Mouse (Mus musculus): ENCODE results near the gene Ptp4a2. TPM values are rescaled to one million over a fixed set of nuclear protein-coding genes. Genes with fewer than 3 reads are reported as not detected.

The Ptp4a2 gene
- 290 TPM for polyA plus RNA-seq (2017; shearing (Covaris generic))

DNA sequence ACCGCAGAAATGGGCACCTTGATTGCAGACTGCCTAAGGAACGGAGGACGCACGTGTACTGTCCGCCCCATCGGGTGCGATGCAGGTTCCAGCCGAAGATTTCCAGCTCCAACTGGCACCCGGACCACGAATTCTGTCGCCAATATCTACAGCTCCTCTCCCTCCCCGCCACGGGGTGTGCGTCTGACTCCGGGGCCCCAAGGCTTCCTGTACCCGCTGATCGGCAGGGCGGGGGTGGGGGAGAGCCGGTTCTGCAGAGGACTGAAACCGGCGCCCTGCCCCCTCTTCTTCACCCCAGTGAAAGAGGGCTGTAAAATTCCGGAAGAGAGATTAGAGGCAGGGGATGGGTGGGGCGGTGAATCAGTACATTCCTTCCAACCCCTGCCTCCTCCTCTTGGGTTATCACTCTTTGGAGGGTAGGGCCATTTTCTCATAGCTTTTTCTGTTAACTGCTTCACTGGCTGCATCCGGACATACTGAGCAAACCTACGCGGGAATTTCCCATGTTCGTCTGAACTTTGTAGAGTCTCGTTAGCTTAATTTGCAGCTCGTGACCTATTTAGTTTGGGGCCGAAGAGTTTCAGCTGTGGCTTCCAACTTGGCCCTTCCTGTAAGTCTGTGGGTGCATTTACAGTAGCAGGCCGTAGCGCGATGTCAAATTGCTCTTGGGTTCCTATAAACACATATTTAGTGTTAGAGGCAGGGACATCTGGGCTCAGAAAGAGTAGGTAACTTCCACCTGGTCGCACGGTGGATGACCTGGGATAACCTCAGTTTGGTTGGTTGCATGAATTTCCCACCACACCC, at the start of gene Ptp4a2:
Ptp4a2 (plus strand) TSS at position 422 of the 807 bp plus-strand sequence.

Other genes starting within 250 kb of the Ptp4a2 start
- gene Lck, start 237.6 kb upstream of the Ptp4a2 start, polyA plus RNA-seq (2017; shearing (Covaris generic)) = 1,731 TPM
- gene Fam167b, start 232.7 kb upstream of the Ptp4a2 start, polyA plus RNA-seq (2017; shearing (Covaris generic)) = 0.98 TPM
- 188 TPM for gene Eif3i, start 210.6 kb upstream of the Ptp4a2 start, polyA plus RNA-seq (2017; shearing (Covaris generic))
- 244 TPM for gene Tmem234, start 210.6 kb upstream of the Ptp4a2 start, polyA plus RNA-seq (2017; shearing (Covaris generic))
- 9.3 TPM for gene Dcdc2b, start 197.0 kb upstream of the Ptp4a2 start, polyA plus RNA-seq (2017; shearing (Covaris generic))
- 46.3 TPM for gene Iqcc, start 192.1 kb upstream of the Ptp4a2 start, polyA plus RNA-seq (2017; shearing (Covaris generic))
- gene Ccdc28b, start 187.3 kb upstream of the Ptp4a2 start, polyA plus RNA-seq (2017; shearing (Covaris generic)) = 55.1 TPM
- 96.9 TPM for gene Txlna, start 170.2 kb upstream of the Ptp4a2 start, polyA plus RNA-seq (2017; shearing (Covaris generic))
- gene Kpna6, start 138.5 kb upstream of the Ptp4a2 start, polyA plus RNA-seq (2017; shearing (Covaris generic)) = 25.8 TPM
- 24.0 TPM for gene Tmem39b, start 114.4 kb upstream of the Ptp4a2 start, polyA plus RNA-seq (2017; shearing (Covaris generic))
- 49.4 TPM for gene Khdrbs1, start 68.9 kb upstream of the Ptp4a2 start, polyA plus RNA-seq (2017; shearing (Covaris generic))
- gene Spocd1, start 118.0 kb downstream of the Ptp4a2 start, polyA plus RNA-seq (2017; shearing (Covaris generic)) = not detected
- gene Adgrb2, start 173.7 kb downstream of the Ptp4a2 start, polyA plus RNA-seq (2017; shearing (Covaris generic)) = 0.49 TPM
- 1.7 TPM for gene Col16a1, start 236.6 kb downstream of the Ptp4a2 start, polyA plus RNA-seq (2017; shearing (Covaris generic))

Data from inflammation-experienced regulatory T-cells, adult 16 weeks (primary cell).